Mouse (Mus musculus) heart, embryonic 13.5 days (tissue): ENCODE data around the gene Disp2. TPM values are rescaled to one million over a fixed set of nuclear protein-coding genes. Genes with fewer than 3 reads are reported as not detected.

Experiments
- ATAC-seq: fragments of 200-750 bp; cut with Nextera tagmentation; 2 replicates; pipeline ENCODE4 v1.8.0; 2017; ENCODE audit warnings: moderate TSS enrichment; ENCODE audit not compliant: insufficient number of reproducible peaks, low FRiP score, low TSS enrichment; ENCODE audit errors: extremely low read depth
- H3K27ac ChIP-seq: fragments of 300-500 bp; sonication (generic); replicated peaks from 2 replicates; pipeline ENCODE4 v1.5.1; 2015; ENCODE audit warnings: moderate library complexity, mild to moderate bottlenecking, inconsistent platforms
- H3K27me3 ChIP-seq: fragments of 300-500 bp; sonication (generic); replicated peaks from 2 replicates; pipeline ENCODE4 v1.6.1; 2015; ENCODE audit warnings: mild to moderate bottlenecking, inconsistent platforms
- H3K36me3 ChIP-seq: fragments of 300-500 bp; sonication (generic); 2 replicates; pipeline ENCODE4 v1.6.1; 2015; ENCODE audit warnings: mild to moderate bottlenecking, inconsistent platforms
- H3K4me1 ChIP-seq: fragments of 300-500 bp; sonication (generic); 2 replicates; pipeline ENCODE4 v1.6.1; 2015; ENCODE audit warnings: inconsistent platforms
- H3K4me2 ChIP-seq: fragments of 300-500 bp; sonication (generic); 2 replicates; pipeline ENCODE4 v1.6.1; 2015; ENCODE audit warnings: inconsistent platforms, mild to moderate bottlenecking, moderate library complexity
- H3K4me3 ChIP-seq: fragments of 300-500 bp; sonication (generic); 2 replicates; pipeline ENCODE4 v1.5.1; 2015; ENCODE audit warnings: moderate library complexity, mild to moderate bottlenecking, inconsistent platforms
- H3K9ac ChIP-seq: fragments of 300-500 bp; sonication (generic); 2 replicates; pipeline ENCODE4 v1.6.1; 2015; ENCODE audit warnings: inconsistent platforms, mild to moderate bottlenecking, moderate library complexity
- H3K9me3 ChIP-seq: fragments of 300-500 bp; sonication (generic); 2 replicates; pipeline ENCODE4 v1.6.1; 2016; ENCODE audit warnings: inconsistent platforms
- WGBS: fragments of 180-500 bp; shearing (Covaris S2); methylation state at CpG from one replicate; pipeline ENCODE4 v1.1.7; 2015; ENCODE audit warnings: mixed read lengths; 5-methylcytosine and 5-hydroxymethylcytosine counted together
- polyA plus RNA-seq: library from polyadenylated mRNA; unstranded; fragments of >200 nt; fragmentation: Nextera tagmentation; extraction: Ambion mirVana; gene quantifications from 2 replicates; pipeline ENCODE4 v1.2.1, GENCODE M21; 2015

Gene Disp2
- polyA plus RNA-seq, 1 experiment from 2014 or later, result 0.24 TPM

GRCm38 (mm10) chr2:118745915-118746901 lies 33.3 kb upstream of the Disp2 start:
- Histone ChIP-seq H3K4me3 (peak overlapping the region; percentile 94), H3K27me3 (peaks cover 23% of the 10 kb centered on the region), H3K27ac (peak overlapping the region; percentile 80), H3K4me2 (peak overlapping the region; percentile 86), H3K4me1 (peaks cover 64% of the 10 kb centered on the region), H3K9ac (peak overlapping the region; percentile 99), H3K36me3 (peaks cover 14% of the 10 kb centered on the region), H3K9me3 (no peaks in the 10 kb centered on the region)
- ATAC-seq, result peak; percentile 35; the same call in 1 of the 2 replicates
- under 1% methylated on average over 93 of the region's 113 CpGs for WGBS

- 17% methylated on average over 10 of the region's 10 CpGs for WGBS
- Histone ChIP-seq H3K4me2 (peak overlapping the region; percentile 86), H3K4me1 (peaks cover 76% of the 10 kb centered on the region), H3K36me3 (peaks cover 14% of the 10 kb centered on the region), H3K27me3 (peaks cover 15% of the 10 kb centered on the region), H3K4me3 (peak overlapping the region; percentile 94), H3K27ac (peak overlapping the region; percentile 80), H3K9me3 (no peaks in the 10 kb centered on the region), H3K9ac (peak overlapping the region; percentile 99)
- ATAC-seq, result no peak
Measured at GRCm38 (mm10) chr2:118747301-118747960, 32.1 kb upstream of the Disp2 start.

GRCm38 (mm10) chr2:118749341-118749884 lies 30.1 kb upstream of the Disp2 start:
- Histone ChIP-seq H3K4me1 (peaks cover 79% of the 10 kb centered on the region), H3K36me3 (peaks cover 14% of the 10 kb centered on the region), H3K27me3 (peaks cover 5% of the 10 kb centered on the region), H3K9ac (peak overlapping the region; percentile 99), H3K4me3 (peak overlapping the region; percentile 24), H3K9me3 (no peaks in the 10 kb centered on the region), H3K27ac (peak overlapping the region; percentile 93), H3K4me2 (peak overlapping the region; percentile 86)
- 56% methylated on average over 10 of the region's 10 CpGs for WGBS
- ATAC-seq, result no peak

GRCm38 (mm10) chr2:118750476-118750875 lies 29.0 kb upstream of the Disp2 start:
- ATAC-seq, result no peak
- H3K9me3 ChIP-seq, result no peaks in the 10 kb centered on the region
- 27% methylated on average over 8 of the region's 8 CpGs for WGBS
- peak overlapping the region; percentile 24; the same call in 1 of the 2 replicates for H3K4me3 ChIP-seq
- peak overlapping the region; percentile 86 for H3K4me2 ChIP-seq
- peak overlapping the region; percentile 99 for H3K9ac ChIP-seq
- H3K27me3 ChIP-seq, result 0 out of 2 replicates have a peak, but pooled peaks cover 3% of the 10 kb centered on the region
- peaks cover 14% of the 10 kb centered on the region for H3K36me3 ChIP-seq
- H3K27ac ChIP-seq, result peak overlapping the region; percentile 93
- peaks cover 70% of the 10 kb centered on the region for H3K4me1 ChIP-seq

- peaks cover 7% of the 10 kb centered on the region; the same call in 1 of the 2 replicates for H3K27me3 ChIP-seq
- no peak overlapping the region for H3K4me3 ChIP-seq
- peak overlapping the region; percentile 37 for H3K4me2 ChIP-seq
- WGBS, result 42% methylated on average over 16 of the region's 16 CpGs
- peaks cover 70% of the 10 kb centered on the region for H3K4me1 ChIP-seq
- H3K9me3 ChIP-seq, result no peaks in the 10 kb centered on the region
- H3K36me3 ChIP-seq, result peaks cover 20% of the 10 kb centered on the region
- H3K9ac ChIP-seq, result peak overlapping the region; percentile 66
- H3K27ac ChIP-seq, result peak overlapping the region; percentile 93
- ATAC-seq, result no peak
Measured at GRCm38 (mm10) chr2:118751896-118752791, 27.4 kb upstream of the Disp2 start.

GRCm38 (mm10) chr2:118752792-118753108 lies 26.8 kb upstream of the Disp2 start:
- Histone ChIP-seq H3K9me3 (no peaks in the 10 kb centered on the region), H3K9ac (peak overlapping the region; percentile 48), H3K4me1 (peaks cover 64% of the 10 kb centered on the region), H3K4me3 (no peak overlapping the region), H3K36me3 (peaks cover 26% of the 10 kb centered on the region), H3K27ac (peak overlapping the region; percentile 93), H3K27me3 (peaks cover 13% of the 10 kb centered on the region), H3K4me2 (no peak overlapping the region; the same call in 1 of the 2 replicates)
- 38% methylated on average over 4 of the region's 4 CpGs for WGBS
- ATAC-seq, result no peak

GRCm38 (mm10) chr2:118754143-118754542 lies 25.4 kb upstream of the Disp2 start:
- no peak overlapping the region for H3K4me3 ChIP-seq
- no peak overlapping the region for H3K9ac ChIP-seq
- H3K36me3 ChIP-seq, result peaks cover 30% of the 10 kb centered on the region
- WGBS, result 89% methylated on average over 5 of the region's 5 CpGs
- H3K27ac ChIP-seq, result no peak overlapping the region
- peaks cover 50% of the 10 kb centered on the region for H3K4me1 ChIP-seq
- H3K27me3 ChIP-seq, result peaks cover 26% of the 10 kb centered on the region
- no peaks in the 10 kb centered on the region for H3K9me3 ChIP-seq
- no peak for ATAC-seq
- no peak overlapping the region for H3K4me2 ChIP-seq

- no peak overlapping the region for H3K4me3 ChIP-seq
- H3K27me3 ChIP-seq, result peaks cover 31% of the 10 kb centered on the region
- WGBS, result 79% methylated on average over 6 of the region's 6 CpGs
- no peak for ATAC-seq
- no peak overlapping the region for H3K9ac ChIP-seq
- H3K4me1 ChIP-seq, result peaks cover 49% of the 10 kb centered on the region
- H3K4me2 ChIP-seq, result no peak overlapping the region
- no peak overlapping the region for H3K27ac ChIP-seq
- H3K36me3 ChIP-seq, result peaks cover 22% of the 10 kb centered on the region
- H3K9me3 ChIP-seq, result no peaks in the 10 kb centered on the region
Measured at GRCm38 (mm10) chr2:118755407-118755806, 24.1 kb upstream of the Disp2 start.

GRCm38 (mm10) chr2:118756103-118756502 lies 23.4 kb upstream of the Disp2 start:
- WGBS, result 67% methylated on average over 4 of the region's 4 CpGs

GRCm38 (mm10) chr2:118759828-118760227 lies 19.7 kb upstream of the Disp2 start:
- 0 out of 2 replicates have a peak overlapping the region, but pooled peaks have one; percentile 29 for H3K4me2 ChIP-seq
- H3K4me3 ChIP-seq, result no peak overlapping the region
- H3K27me3 ChIP-seq, result peaks cover 33% of the 10 kb centered on the region

More at GRCm38 (mm10) chr2:118756103-118756502, 23.4 kb upstream of the Disp2 start:
- Histone ChIP-seq H3K4me3 (no peak overlapping the region), H3K9ac (no peak overlapping the region), H3K4me2 (no peak overlapping the region), H3K27me3 (peaks cover 31% of the 10 kb centered on the region), H3K27ac (no peak overlapping the region), H3K36me3 (peaks cover 22% of the 10 kb centered on the region), H3K4me1 (peaks cover 49% of the 10 kb centered on the region), H3K9me3 (no peaks in the 10 kb centered on the region)
- no peak for ATAC-seq

More at GRCm38 (mm10) chr2:118759828-118760227, 19.7 kb upstream of the Disp2 start:
- peaks cover 57% of the 10 kb centered on the region for H3K4me1 ChIP-seq
- no peak overlapping the region for H3K27ac ChIP-seq
- peaks cover 22% of the 10 kb centered on the region for H3K36me3 ChIP-seq
- no peaks in the 10 kb centered on the region for H3K9me3 ChIP-seq
- ATAC-seq, result no peak
- WGBS, result 9% methylated on average over 8 of the region's 8 CpGs
- H3K9ac ChIP-seq, result peak overlapping the region; percentile 48; the same call in 1 of the 2 replicates
